Mouse (Mus musculus): Measurements from ENCODE around the gene Acbd6.

Acbd6 gene

DNA sequence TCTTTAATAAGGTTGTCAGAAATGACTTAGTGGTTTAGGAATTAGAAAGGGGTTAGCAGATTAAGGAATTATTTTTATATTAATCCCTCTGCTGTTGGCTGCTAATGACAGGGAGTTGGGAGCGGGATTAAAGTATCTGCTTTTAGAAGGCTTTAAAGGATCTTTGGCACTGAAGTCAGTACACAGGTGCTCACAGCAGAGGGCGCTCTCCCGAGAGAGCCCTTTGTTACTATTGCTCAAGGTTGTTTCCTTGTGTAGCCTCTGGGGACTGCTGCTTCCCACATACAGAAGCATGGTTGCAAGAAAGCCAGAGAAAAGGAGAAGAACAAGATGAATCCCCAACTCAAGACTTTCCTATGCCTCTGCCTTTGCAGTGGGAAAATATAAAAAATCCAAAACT lies 6.8 kb downstream of the Acbd6 start:
- Histone ChIP-seq H3K4me1 (replicated peaks; ENCODE audit: low read depth, low read length) (peaks cover 4% of the 10 kb centered on the region; the same call in 1 of the 2 replicates), H3K27me3 (ENCODE audit: insufficient read depth, low read length) (no peaks in the 10 kb centered on the region), H3K4me3 (replicated peaks; ENCODE audit: low read length) (no peak overlapping the region), H3K9me3 (ENCODE audit: low read length) (no peaks in the 10 kb centered on the region), H3K36me3 (ENCODE audit: insufficient read depth, low read length) (peaks cover 48% of the 10 kb centered on the region)
- no peak for TF ChIP-seq POU5F1 (IDR thresholded peaks at IDR 0.05; ENCODE audit: borderline replicate concordance, low read length)
- peak; percentile 89 for TF ChIP-seq CTCF (conservative IDR thresholded peaks at IDR 0.05; ENCODE audit: low read length)
- TF ChIP-seq NANOG (IDR thresholded peaks at IDR 0.05; ENCODE audit: borderline replicate concordance, low read length): no peak

DNA sequence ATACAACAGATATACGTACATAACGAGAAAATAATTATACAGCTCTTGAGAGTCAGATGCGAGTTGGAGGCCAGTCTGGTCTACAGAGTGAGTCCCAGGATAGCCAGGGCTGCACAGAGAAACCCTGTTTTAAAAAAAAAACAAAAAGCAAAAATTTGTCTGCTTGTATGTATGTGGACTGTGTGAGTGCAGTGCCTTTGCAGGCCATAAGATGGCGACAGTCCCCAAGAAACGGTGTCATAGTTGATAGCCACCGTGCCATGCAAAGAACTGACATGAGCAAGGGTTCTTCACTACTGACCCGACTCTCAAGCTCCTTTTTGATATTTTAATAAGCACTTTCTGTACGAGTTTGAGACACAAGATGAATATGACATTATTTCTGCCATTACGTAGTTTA lies 10.2 kb downstream of the Acbd6 start:
- H3K27me3 ChIP-seq (ENCODE audit: insufficient read depth, low read length): no peaks in the 10 kb centered on the region
- TF ChIP-seq POU5F1 (IDR thresholded peaks at IDR 0.05; ENCODE audit: borderline replicate concordance, low read length) (no peak), NANOG (IDR thresholded peaks at IDR 0.05; ENCODE audit: borderline replicate concordance, low read length) (no peak), CTCF (conservative IDR thresholded peaks at IDR 0.05; ENCODE audit: low read length) (peak; percentile 88)
- H3K9me3 ChIP-seq (ENCODE audit: low read length): no peaks in the 10 kb centered on the region
- H3K4me1 ChIP-seq (replicated peaks; ENCODE audit: low read depth, low read length): no peaks in the 10 kb centered on the region
- H3K4me3 ChIP-seq (replicated peaks; ENCODE audit: low read length): no peak overlapping the region
- H3K36me3 ChIP-seq (ENCODE audit: insufficient read depth, low read length): peaks cover 47% of the 10 kb centered on the region

DNA sequence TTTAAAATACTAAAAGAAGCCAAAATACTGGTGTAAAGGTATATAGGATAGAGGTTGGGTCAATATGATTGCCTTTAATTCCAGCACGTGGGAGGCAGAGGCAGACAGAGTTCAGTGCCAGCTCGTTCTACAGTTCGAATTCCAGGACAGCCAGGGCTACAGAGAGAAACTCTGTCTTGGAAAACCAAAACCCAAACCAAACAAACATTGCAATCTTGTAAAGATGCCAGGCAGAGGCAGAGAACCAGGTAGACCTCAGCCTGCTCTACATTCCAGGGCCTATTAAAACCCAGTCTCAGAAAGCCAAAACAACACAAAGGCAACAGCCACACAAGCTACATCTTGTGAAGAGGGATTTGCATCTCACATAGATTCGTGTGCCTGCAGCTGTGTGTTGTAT lies 11.4 kb downstream of the Acbd6 start:
- peaks cover under 1% of the 10 kb centered on the region for H3K4me1 ChIP-seq (replicated peaks; ENCODE audit: low read depth, low read length)
- H3K9me3 ChIP-seq (ENCODE audit: low read length): no peaks in the 10 kb centered on the region
- TF ChIP-seq POU5F1 (IDR thresholded peaks at IDR 0.05; ENCODE audit: borderline replicate concordance, low read length) (no peak), CTCF (conservative IDR thresholded peaks at IDR 0.05; ENCODE audit: low read length) (no peak), NANOG (IDR thresholded peaks at IDR 0.05; ENCODE audit: borderline replicate concordance, low read length) (no peak)
- no peak overlapping the region for H3K4me3 ChIP-seq (replicated peaks; ENCODE audit: low read length)
- H3K36me3 ChIP-seq (ENCODE audit: insufficient read depth, low read length): peaks cover 52% of the 10 kb centered on the region
- H3K27me3 ChIP-seq (ENCODE audit: insufficient read depth, low read length): no peaks in the 10 kb centered on the region

DNA sequence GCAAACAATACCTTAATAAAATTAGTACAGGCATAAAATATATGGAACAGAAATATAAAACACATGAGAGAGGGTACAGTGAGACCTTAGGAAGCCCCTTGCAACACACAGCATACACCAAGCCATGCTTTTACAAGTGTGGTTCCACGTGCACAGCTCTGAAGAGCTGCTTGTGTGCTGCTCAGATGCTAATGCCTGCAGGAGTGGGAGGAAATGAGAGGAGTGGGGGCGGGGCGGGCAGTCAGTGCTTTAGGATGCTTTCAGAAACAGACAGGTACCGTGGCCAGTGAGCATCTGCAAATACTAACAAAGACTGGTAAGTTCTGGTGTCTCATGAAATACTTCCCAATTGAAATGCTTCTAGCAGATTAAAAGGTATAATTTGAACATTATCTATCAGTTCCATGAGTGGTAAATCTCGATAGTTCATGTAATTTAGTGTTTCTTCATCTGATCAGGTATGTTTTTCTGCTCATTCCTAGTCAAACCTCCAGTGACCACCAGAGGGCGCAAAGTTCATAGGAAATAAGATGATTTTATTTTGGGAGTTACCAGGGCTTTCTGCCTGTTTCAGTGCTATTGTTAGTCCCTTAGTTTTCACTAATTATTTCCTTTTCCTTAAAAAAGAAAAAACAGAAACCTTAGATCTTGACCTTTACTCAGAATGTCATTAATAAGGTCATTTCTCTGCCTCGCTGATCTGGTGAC lies 17.2 kb downstream of the Acbd6 start:
- Histone ChIP-seq H3K27me3 (ENCODE audit: insufficient read depth, low read length) (no peaks in the 10 kb centered on the region), H3K9me3 (ENCODE audit: low read length) (no peaks in the 10 kb centered on the region), H3K4me3 (replicated peaks; ENCODE audit: low read length) (no peak overlapping the region), H3K4me1 (replicated peaks; ENCODE audit: low read depth, low read length) (peaks cover 10% of the 10 kb centered on the region), H3K36me3 (ENCODE audit: insufficient read depth, low read length) (peaks cover 18% of the 10 kb centered on the region)
- peak; percentile 67 for TF ChIP-seq CTCF (conservative IDR thresholded peaks at IDR 0.05; ENCODE audit: low read length)
- TF ChIP-seq POU5F1 (IDR thresholded peaks at IDR 0.05; ENCODE audit: borderline replicate concordance, low read length): no peak

DNA sequence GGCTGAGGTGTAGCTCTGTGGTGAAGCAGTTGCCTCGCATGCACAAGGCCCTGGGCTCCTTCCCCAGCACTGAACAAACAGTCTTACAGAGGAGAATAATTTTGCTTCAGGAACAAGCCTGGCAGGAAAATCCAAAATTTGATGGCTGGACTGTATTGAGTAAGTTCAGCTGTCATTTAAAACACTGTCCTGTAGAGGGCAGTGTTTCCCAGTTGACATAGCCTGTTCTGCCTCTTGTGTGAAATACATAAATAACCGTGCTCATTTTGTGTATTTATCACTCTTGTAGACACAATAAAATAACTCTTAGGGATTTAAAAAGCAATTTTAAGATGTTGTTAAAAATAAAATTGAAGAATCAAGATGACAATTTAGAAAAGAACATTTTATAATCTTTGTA lies 18.5 kb downstream of the Acbd6 start:
- Histone ChIP-seq H3K4me1 (replicated peaks; ENCODE audit: low read depth, low read length) (peaks cover 10% of the 10 kb centered on the region), H3K9me3 (ENCODE audit: low read length) (no peaks in the 10 kb centered on the region), H3K4me3 (replicated peaks; ENCODE audit: low read length) (no peak overlapping the region), H3K27me3 (ENCODE audit: insufficient read depth, low read length) (no peaks in the 10 kb centered on the region), H3K36me3 (ENCODE audit: insufficient read depth, low read length) (peaks cover 18% of the 10 kb centered on the region)
- TF ChIP-seq CTCF (conservative IDR thresholded peaks at IDR 0.05; ENCODE audit: low read length): peak; percentile 72
- TF ChIP-seq NANOG (IDR thresholded peaks at IDR 0.05; ENCODE audit: borderline replicate concordance, low read length): no peak
- no peak for TF ChIP-seq POU5F1 (IDR thresholded peaks at IDR 0.05; ENCODE audit: borderline replicate concordance, low read length)

DNA sequence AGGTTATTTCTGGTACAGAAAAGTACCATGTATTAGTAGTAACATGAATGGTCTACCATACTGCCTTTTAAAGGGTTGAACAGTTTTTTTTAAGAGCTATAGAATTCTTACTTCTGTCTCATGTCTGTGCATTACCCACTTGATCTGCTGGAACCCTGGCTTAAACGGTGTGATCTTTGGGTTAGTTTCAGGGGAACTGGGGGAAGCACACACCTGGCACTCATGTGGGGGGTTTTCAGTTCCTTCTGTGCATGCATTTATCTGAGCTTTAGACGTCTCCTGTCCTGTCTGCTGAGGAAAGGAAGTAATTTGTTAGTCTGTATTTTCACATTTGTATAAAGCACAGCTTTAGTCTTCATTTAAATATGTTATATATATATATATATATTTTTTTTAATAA lies 19.4 kb downstream of the Acbd6 start:
- Histone ChIP-seq H3K4me1 (replicated peaks; ENCODE audit: low read depth, low read length) (peaks cover 10% of the 10 kb centered on the region), H3K9me3 (ENCODE audit: low read length) (no peaks in the 10 kb centered on the region), H3K4me3 (replicated peaks; ENCODE audit: low read length) (no peak overlapping the region), H3K27me3 (ENCODE audit: insufficient read depth, low read length) (no peaks in the 10 kb centered on the region), H3K36me3 (ENCODE audit: insufficient read depth, low read length) (peaks cover 12% of the 10 kb centered on the region)
- TF ChIP-seq CTCF (conservative IDR thresholded peaks at IDR 0.05; ENCODE audit: low read length) (no peak), NANOG (IDR thresholded peaks at IDR 0.05; ENCODE audit: borderline replicate concordance, low read length) (no peak), POU5F1 (IDR thresholded peaks at IDR 0.05; ENCODE audit: borderline replicate concordance, low read length) (no peak)

DNA sequence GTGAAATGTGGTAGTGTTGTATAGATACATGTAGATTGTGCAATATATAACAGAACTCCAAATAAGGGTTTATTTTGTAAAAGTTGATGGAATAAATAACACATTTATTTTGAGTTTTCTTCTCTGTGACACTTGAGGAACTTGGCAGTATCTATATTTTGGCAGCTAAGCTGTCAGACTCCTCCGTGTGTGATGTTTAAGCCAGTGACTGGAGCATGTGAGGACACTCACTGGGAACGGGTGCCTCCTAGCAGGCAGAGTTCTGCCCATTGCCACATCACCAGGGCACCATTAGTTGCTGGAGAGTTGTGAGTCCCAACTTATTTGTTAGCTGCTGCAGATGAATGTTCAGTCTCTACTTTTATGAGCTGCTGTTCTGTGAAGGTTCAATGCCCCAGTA lies 30.0 kb downstream of the Acbd6 start:
- Histone ChIP-seq H3K36me3 (ENCODE audit: insufficient read depth, low read length) (0 out of 2 replicates have a peak, but pooled peaks cover 5% of the 10 kb centered on the region), H3K4me1 (replicated peaks; ENCODE audit: low read depth, low read length) (no peaks in the 10 kb centered on the region), H3K9me3 (ENCODE audit: low read length) (no peaks in the 10 kb centered on the region), H3K27me3 (ENCODE audit: insufficient read depth, low read length) (no peaks in the 10 kb centered on the region), H3K4me3 (replicated peaks; ENCODE audit: low read length) (no peak overlapping the region)
- TF ChIP-seq POU5F1 (IDR thresholded peaks at IDR 0.05; ENCODE audit: borderline replicate concordance, low read length): no peak
- TF ChIP-seq NANOG (IDR thresholded peaks at IDR 0.05; ENCODE audit: borderline replicate concordance, low read length): no peak
- no peak for TF ChIP-seq CTCF (conservative IDR thresholded peaks at IDR 0.05; ENCODE audit: low read length)

DNA sequence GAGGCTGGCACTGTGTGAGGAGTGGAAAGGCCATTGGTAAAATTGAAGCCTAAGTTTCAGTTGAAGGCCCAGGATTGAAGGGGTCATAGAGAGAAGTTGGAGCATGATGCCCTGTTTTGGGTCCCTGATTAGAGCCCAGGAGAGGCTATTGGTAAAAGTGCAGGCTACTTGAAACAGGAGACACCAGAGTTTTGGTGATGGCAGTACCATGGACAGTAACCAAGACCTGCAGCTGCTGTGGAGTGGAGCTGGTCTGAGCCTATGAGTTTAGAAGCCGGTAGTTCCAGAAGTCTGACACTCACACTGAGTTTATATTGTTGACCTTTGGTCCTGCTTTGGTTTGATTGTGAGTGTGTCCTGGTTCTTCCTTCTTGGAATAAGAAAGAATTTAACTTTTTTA lies 36.2 kb downstream of the Acbd6 start:
- Histone ChIP-seq H3K36me3 (ENCODE audit: insufficient read depth, low read length) (no peaks in the 10 kb centered on the region), H3K4me3 (replicated peaks; ENCODE audit: low read length) (no peak overlapping the region), H3K4me1 (replicated peaks; ENCODE audit: low read depth, low read length) (no peaks in the 10 kb centered on the region), H3K9me3 (ENCODE audit: low read length) (no peaks in the 10 kb centered on the region), H3K27me3 (ENCODE audit: insufficient read depth, low read length) (no peaks in the 10 kb centered on the region)
- TF ChIP-seq POU5F1 (IDR thresholded peaks at IDR 0.05; ENCODE audit: borderline replicate concordance, low read length) (no peak), CTCF (conservative IDR thresholded peaks at IDR 0.05; ENCODE audit: low read length) (no peak), NANOG (IDR thresholded peaks at IDR 0.05; ENCODE audit: borderline replicate concordance, low read length) (no peak)

DNA sequence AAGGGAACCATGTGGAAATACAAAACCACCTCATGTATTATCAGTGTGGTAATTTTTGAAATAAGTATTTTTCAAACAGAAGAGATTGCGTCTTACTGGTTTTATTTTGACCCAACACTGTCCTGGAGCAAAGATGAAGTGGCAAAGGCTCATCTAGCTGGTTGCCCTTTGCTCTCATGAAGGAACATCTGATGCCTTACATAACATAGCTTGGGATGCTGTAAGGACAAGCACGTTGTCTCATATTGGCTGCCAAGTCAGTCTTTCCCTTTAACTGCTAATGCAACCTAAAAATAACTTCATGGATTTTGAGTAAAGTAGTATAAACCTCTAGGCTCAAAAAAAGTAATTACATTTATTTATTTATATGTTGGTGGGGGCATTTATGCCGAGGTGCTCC lies 38.7 kb downstream of the Acbd6 start:
- Histone ChIP-seq H3K4me1 (replicated peaks; ENCODE audit: low read depth, low read length) (no peaks in the 10 kb centered on the region), H3K36me3 (ENCODE audit: insufficient read depth, low read length) (no peaks in the 10 kb centered on the region), H3K4me3 (replicated peaks; ENCODE audit: low read length) (no peak overlapping the region), H3K9me3 (ENCODE audit: low read length) (no peaks in the 10 kb centered on the region), H3K27me3 (ENCODE audit: insufficient read depth, low read length) (no peaks in the 10 kb centered on the region)
- TF ChIP-seq POU5F1 (IDR thresholded peaks at IDR 0.05; ENCODE audit: borderline replicate concordance, low read length): no peak
- TF ChIP-seq NANOG (IDR thresholded peaks at IDR 0.05; ENCODE audit: borderline replicate concordance, low read length): no peak
